Mouse (Mus musculus) forebrain, embryonic 16.5 days (tissue): ENCODE data around the gene Myo1a. TPM values are rescaled to one million over a fixed set of nuclear protein-coding genes. Genes with fewer than 3 reads are reported as not detected.

ENCODE experiments used
- ATAC-seq: fragments of 200-750 bp; cut with Nextera tagmentation; 2 replicates; pipeline ENCODE4 v1.8.0; 2017; ENCODE audit warnings: mild to moderate bottlenecking, moderate library complexity
- H3K27ac ChIP-seq: fragments of 300-500 bp; sonication (generic); 2 replicates; pipeline ENCODE4 v1.5.1; 2014; ENCODE audit warnings: low read length, control low read depth
- H3K27me3 ChIP-seq: fragments of 300-500 bp; sonication (generic); replicated peaks from 2 replicates; pipeline ENCODE4 v1.6.1; 2014; ENCODE audit warnings: low read length; ENCODE audit not compliant: control insufficient read depth, insufficient read depth
- H3K36me3 ChIP-seq: fragments of 300-500 bp; sonication (generic); 2 replicates; pipeline ENCODE4 v1.6.1; 2014; ENCODE audit not compliant: control insufficient read depth, insufficient read depth
- H3K4me1 ChIP-seq: fragments of 300-500 bp; sonication (generic); replicated peaks from 2 replicates; pipeline ENCODE4 v1.6.1; 2014; ENCODE audit warnings: low read length; ENCODE audit not compliant: control insufficient read depth, insufficient read depth
- H3K4me2 ChIP-seq: fragments of 300-500 bp; sonication (generic); 2 replicates; pipeline ENCODE4 v1.6.1; 2014; ENCODE audit warnings: mild to moderate bottlenecking, low read length, control low read depth
- H3K4me3 ChIP-seq: fragments of 300-500 bp; sonication (generic); replicated peaks from 2 replicates; pipeline ENCODE4 v1.5.1; 2014; ENCODE audit warnings: mild to moderate bottlenecking, low read length, control low read depth
- H3K9ac ChIP-seq: fragments of 300-500 bp; sonication (generic); replicated peaks from 2 replicates; pipeline ENCODE4 v1.6.1; 2014; ENCODE audit warnings: low read depth, low read length, control low read depth
- H3K9me3 ChIP-seq: fragments of 300-500 bp; sonication (generic); 2 replicates; pipeline ENCODE4 v1.6.1; 2016; ENCODE audit warnings: low read length; ENCODE audit not compliant: control insufficient read depth
- WGBS: fragments of 180-500 bp; shearing (Covaris S2); extraction: QIAGEN DNeasy Blood & Tissue Kit; methylation state at CpG from one replicate; pipeline ENCODE4 v1.1.7; 2014; 5-methylcytosine and 5-hydroxymethylcytosine counted together
- polyA plus RNA-seq: library from polyadenylated mRNA; unstranded; fragments of >200 nt; fragmentation: Nextera tagmentation; extraction: Ambion mirVana; gene quantifications from 2 replicates; pipeline ENCODE4 v1.2.1, GENCODE M21; 2015

Myo1a gene
- polyA plus RNA-seq, 1 experiment from 2014 or later, result 1.1 TPM

GRCm38 (mm10) chr10:127736266-127736665 is 31.3 kb downstream of the Myo1a start:
- peaks cover 9% of the 10 kb centered on the region for H3K27me3 ChIP-seq
- no peaks in the 10 kb centered on the region for H3K36me3 ChIP-seq
- H3K27ac ChIP-seq, result no peak overlapping the region
- no peak for ATAC-seq
- no peak overlapping the region for H3K4me3 ChIP-seq
- no peak overlapping the region for H3K4me2 ChIP-seq
- 84% methylated on average over 2 of the region's 2 CpGs for WGBS
- no peaks in the 10 kb centered on the region for H3K9me3 ChIP-seq
- peaks cover 15% of the 10 kb centered on the region for H3K4me1 ChIP-seq
- no peak overlapping the region for H3K9ac ChIP-seq

DNA sequence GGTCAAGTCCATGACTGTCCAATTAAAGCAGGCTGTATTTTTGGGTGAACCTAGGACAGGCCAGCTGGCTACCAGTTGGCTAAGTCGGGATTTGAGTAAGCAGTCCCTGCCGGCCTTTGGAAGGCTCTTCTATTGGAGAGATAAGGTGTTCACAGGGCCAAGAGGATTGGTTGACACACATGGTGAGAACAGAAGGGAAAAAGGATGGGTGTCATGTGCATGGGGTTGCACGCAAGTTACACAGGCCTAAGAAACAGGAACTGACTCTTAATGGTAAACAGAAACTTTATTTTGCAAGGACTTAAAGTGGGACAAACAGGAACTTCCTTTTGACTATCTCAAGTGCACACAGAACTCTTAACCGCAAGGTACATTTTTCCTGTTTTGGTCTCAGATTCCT is 31.9 kb downstream of the Myo1a start:
- Histone ChIP-seq H3K4me3 (no peak overlapping the region), H3K9ac (no peak overlapping the region), H3K36me3 (peaks cover 4% of the 10 kb centered on the region; the same call in 1 of the 2 replicates), H3K27me3 (peaks cover 9% of the 10 kb centered on the region), H3K27ac (no peak overlapping the region), H3K4me1 (peaks cover 14% of the 10 kb centered on the region), H3K4me2 (no peak overlapping the region), H3K9me3 (no peaks in the 10 kb centered on the region)
- no peak for ATAC-seq
- WGBS, result 84% methylated on average over 4 of the region's 4 CpGs

- WGBS, result 26% methylated on average over 2 of the region's 2 CpGs
- no peak for ATAC-seq
These were observed 32.6 kb downstream of the Myo1a start for GRCm38 (mm10) chr10:127737552-127737951.

GRCm38 (mm10) chr10:127738151-127738882 is 33.3 kb downstream of the Myo1a start:
- H3K36me3 ChIP-seq, result peaks cover 18% of the 10 kb centered on the region
- H3K4me1 ChIP-seq, result peaks cover 14% of the 10 kb centered on the region
- H3K4me3 ChIP-seq, result no peak overlapping the region
- 55% methylated on average over 13 of the region's 13 CpGs for WGBS
- H3K9me3 ChIP-seq, result no peaks in the 10 kb centered on the region
- H3K4me2 ChIP-seq, result no peak overlapping the region
- H3K27ac ChIP-seq, result no peak overlapping the region
- no peak overlapping the region for H3K9ac ChIP-seq
- no peak for ATAC-seq
- peaks cover 6% of the 10 kb centered on the region for H3K27me3 ChIP-seq

More at GRCm38 (mm10) chr10:127737552-127737951, 32.6 kb downstream of the Myo1a start:
- Histone ChIP-seq H3K4me3 (no peak overlapping the region), H3K36me3 (peaks cover 10% of the 10 kb centered on the region; the same call in 1 of the 2 replicates), H3K27ac (no peak overlapping the region), H3K9ac (no peak overlapping the region), H3K9me3 (no peaks in the 10 kb centered on the region), H3K4me2 (no peak overlapping the region), H3K27me3 (peaks cover 7% of the 10 kb centered on the region), H3K4me1 (peaks cover 14% of the 10 kb centered on the region)

GRCm38 (mm10) chr10:127739083-127739660 is 34.2 kb downstream of the Myo1a start, which contains the start of gene Zbtb39:
TSS of gene Zbtb39 (plus strand) at chr10:127739538.
- Histone ChIP-seq H3K4me1 (peaks cover 14% of the 10 kb centered on the region), H3K27me3 (0 out of 2 replicates have a peak, but pooled peaks cover 3% of the 10 kb centered on the region), H3K36me3 (peaks cover 26% of the 10 kb centered on the region), H3K9ac (peak within 1 kb of the TSS; percentile 94), H3K4me3 (peak within 1 kb of the TSS; percentile 88), H3K9me3 (no peaks in the 10 kb centered on the region), H3K4me2 (peak within 1 kb of the TSS; percentile 81), H3K27ac (peak within 1 kb of the TSS; percentile 47)
- under 1% methylated on average over 58 of the region's 61 CpGs for WGBS
- ATAC-seq, result peak; percentile 89

DNA sequence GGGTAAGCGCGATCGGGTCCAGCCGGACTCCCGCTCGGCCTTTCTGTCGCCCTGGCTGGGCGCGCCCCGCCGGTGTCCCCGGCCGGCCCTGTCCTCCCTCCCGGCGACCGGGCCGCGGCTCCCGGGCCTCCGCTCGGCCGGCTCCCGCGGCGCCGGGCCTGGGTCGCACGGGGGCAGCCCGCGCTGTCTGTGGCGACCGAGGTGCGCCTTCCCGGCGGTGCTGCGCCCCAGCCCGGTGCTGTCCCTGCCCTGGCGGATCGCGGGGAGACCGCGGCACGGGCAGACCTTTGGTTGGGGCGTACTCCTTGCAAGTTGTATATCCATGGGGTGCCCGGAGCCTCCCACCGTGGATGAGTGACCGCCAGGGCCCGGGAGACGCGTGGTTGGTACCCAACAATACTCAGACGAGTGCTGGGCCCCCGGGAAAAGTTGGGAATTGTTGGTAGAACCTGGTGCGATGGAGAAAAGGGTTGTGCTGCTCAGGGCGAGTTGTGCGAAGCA is 34.7 kb downstream of the Myo1a start:
- Histone ChIP-seq H3K27ac (peak overlapping the region; percentile 47), H3K4me1 (peaks cover 14% of the 10 kb centered on the region), H3K27me3 (0 out of 2 replicates have a peak, but pooled peaks cover 3% of the 10 kb centered on the region), H3K9ac (peak overlapping the region; percentile 94), H3K36me3 (peaks cover 30% of the 10 kb centered on the region), H3K9me3 (no peaks in the 10 kb centered on the region), H3K4me2 (peak overlapping the region; percentile 81), H3K4me3 (peak overlapping the region; percentile 88)
- ATAC-seq, result peak; percentile 65
- WGBS, result under 1% methylated on average over 52 of the region's 55 CpGs

GRCm38 (mm10) chr10:127744661-127745060 is 39.7 kb downstream of the Myo1a start:
- no peak overlapping the region for H3K9ac ChIP-seq
- no peak overlapping the region for H3K4me2 ChIP-seq
- WGBS, result 62% methylated on average over 5 of the region's 5 CpGs
- H3K27ac ChIP-seq, result no peak overlapping the region
- peaks cover 11% of the 10 kb centered on the region for H3K4me1 ChIP-seq
- ATAC-seq, result no peak
- H3K9me3 ChIP-seq, result no peaks in the 10 kb centered on the region
- no peaks in the 10 kb centered on the region for H3K27me3 ChIP-seq
- H3K4me3 ChIP-seq, result no peak overlapping the region
- H3K36me3 ChIP-seq, result peaks cover 35% of the 10 kb centered on the region

GRCm38 (mm10) chr10:127745886-127746285 is 40.9 kb downstream of the Myo1a start:
- no peak for ATAC-seq
- Histone ChIP-seq H3K9ac (no peak overlapping the region), H3K36me3 (peaks cover 35% of the 10 kb centered on the region), H3K4me2 (no peak overlapping the region), H3K9me3 (no peaks in the 10 kb centered on the region), H3K27me3 (no peaks in the 10 kb centered on the region), H3K4me1 (peaks cover 1% of the 10 kb centered on the region), H3K4me3 (no peak overlapping the region), H3K27ac (no peak overlapping the region)
- 88% methylated on average over 5 of the region's 5 CpGs for WGBS

- WGBS, result 93% methylated on average over 8 of the region's 8 CpGs
- Histone ChIP-seq H3K9ac (no peak overlapping the region), H3K4me2 (no peak overlapping the region), H3K4me3 (no peak overlapping the region), H3K4me1 (no peaks in the 10 kb centered on the region), H3K27ac (no peak overlapping the region), H3K36me3 (peaks cover 28% of the 10 kb centered on the region), H3K27me3 (no peaks in the 10 kb centered on the region), H3K9me3 (no peaks in the 10 kb centered on the region)
- ATAC-seq, result no peak
These were observed 42.3 kb downstream of the Myo1a start for GRCm38 (mm10) chr10:127747254-127747653.
